Mouse (Mus musculus): ENCODE measurements around the gene Abca8a.

Gene Abca8a

DNA sequence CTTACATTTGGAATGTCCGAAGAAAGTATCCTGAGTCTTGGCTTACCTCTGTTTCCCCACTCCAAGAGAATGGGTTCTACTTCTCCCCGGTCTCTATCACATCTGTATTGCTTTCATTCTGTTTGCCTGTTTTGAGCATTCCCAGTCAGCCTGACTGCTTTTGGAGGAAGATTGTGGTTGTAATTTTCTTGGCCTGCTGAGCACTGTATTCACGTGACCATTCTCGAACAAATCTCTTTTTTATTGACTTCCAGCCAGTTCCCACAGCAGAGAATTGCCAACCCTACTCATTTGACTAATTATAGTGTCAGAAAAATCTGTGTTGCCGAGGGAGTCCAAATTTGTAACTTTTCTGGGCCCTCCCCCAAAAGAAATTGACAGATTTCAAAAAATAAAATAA, at the start of gene Abca8a:
Abca8a (minus strand) TSS at position 121 of the 400 bp plus-strand sequence.
- DNase-seq (ENCODE audit: low spot score) = peak; percentile 16

DNA sequence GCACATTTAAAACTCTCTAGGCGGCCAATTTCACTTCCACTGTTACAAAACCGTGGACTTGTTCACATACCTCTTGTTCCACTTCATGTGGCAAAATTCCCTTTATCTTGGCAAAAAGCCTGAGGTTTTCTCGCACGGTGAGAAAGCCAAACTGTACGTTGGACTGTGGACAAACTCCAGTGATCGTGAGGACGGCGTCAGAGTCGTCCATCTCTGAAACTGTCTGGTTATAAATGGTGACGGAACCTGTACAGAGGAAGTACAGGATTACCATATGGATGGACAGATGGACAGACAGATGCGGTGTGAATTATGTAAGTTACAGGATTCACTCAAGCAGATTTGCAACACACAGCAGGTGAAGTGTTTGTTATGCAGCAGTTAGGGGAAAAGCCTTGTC, 49.6 kb upstream of the Abca8a start:
- DNase-seq (ENCODE audit: low spot score) = peak; percentile 14

DNA sequence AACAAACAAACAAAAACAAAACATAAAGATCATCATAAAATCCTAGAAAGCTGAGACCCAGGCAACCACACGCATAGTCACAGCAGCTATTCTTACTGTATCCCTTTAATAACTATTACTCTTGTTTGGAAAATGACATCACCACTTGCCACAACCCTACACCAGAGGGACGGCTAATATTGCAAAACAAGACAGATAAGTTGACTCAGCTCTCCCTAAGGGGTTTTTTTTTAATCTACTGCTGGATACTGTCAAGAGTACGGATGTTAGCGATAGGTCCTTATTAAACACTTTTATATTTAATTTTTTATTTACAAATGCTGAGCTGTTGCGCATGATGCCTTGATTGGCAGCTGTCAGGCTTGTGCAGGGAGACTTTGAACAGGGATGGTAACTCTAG, 35.0 kb upstream of the Abca8a start:
- DNase-seq (ENCODE audit: low spot score) = peak; percentile 1

DNA sequence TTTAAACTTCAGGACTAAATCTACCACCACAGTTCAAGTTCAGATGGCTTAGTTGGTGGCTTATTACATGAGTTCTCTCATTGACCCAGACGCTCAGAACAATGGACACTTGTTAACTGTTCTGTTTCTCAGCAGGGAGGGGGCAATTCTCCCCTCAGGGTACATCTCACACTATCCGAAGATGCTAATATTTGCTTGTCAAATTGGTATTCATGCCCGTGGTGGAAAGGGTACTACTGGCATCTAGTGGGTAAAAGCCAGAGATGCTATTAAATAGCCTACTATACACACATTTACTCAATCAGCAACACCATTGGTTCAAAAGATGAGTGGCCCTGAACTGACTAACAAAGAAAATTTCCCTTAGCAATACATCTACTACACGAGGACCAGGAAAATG, 15.4 kb upstream of the Abca8a start:
- no peak for DNase-seq (ENCODE audit: low spot score)

DNA sequence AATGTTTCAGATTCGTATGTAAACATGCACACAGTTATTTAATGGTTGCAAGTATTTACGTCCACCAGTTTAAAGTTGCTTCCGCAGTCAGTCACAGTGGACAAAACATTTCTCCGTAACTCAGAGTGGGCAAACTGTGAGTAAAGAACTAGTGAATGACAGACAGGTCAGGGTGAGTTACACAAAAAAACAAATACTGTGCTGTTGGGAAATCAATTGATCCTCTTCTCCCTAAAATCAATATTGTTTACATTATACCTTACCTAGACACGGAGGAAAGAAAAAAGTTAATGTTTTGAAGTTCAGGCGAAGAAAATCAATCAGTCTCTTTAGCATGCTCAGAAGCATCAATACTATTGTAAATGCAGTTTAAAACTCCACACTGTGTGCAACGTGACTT, 5.7 kb upstream of the Abca8a start:
- DNase-seq (ENCODE audit: low spot score) = no peak

DNA sequence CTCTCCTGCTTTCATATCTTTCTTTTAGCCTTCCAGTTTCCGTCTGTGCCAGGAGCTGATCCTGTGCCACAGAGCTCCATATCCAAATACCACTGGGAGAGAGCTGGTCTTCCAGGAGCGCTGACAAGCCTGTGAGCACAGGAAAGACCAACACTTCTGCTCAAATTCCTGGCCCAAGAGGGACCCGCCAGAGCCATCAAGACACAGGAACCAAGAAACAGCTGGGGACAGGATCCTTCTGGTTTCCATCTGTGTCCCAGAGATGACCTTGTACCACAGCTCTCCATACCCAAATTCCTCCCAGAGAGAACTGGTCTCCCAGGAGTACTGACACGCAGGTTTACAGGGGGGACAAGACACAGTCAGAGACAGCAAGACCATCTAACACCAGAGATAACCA, 3.1 kb upstream of the Abca8a start:
- peak; percentile 7 for DNase-seq (ENCODE audit: low spot score)

DNA sequence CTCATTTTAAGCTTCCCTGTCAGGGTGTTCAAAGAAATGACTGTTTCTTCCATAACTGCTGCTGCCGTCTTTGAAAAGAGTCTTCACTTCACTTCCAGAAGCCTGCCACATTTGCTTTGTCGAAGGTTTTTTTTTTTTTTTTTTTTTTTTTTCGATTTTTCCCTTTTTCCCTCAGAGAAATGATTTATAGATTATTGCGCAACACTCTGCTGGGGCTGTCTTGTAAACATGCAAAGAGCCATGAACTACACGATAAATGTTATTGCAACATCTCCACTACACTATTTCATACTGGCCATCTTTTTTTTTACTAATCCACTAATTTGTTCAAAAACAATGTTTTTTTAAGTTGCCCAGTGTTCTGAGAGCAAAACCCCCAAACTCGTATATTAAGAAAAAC, 1.7 kb upstream of the Abca8a start:
- no peak for DNase-seq (ENCODE audit: low spot score)

DNA sequence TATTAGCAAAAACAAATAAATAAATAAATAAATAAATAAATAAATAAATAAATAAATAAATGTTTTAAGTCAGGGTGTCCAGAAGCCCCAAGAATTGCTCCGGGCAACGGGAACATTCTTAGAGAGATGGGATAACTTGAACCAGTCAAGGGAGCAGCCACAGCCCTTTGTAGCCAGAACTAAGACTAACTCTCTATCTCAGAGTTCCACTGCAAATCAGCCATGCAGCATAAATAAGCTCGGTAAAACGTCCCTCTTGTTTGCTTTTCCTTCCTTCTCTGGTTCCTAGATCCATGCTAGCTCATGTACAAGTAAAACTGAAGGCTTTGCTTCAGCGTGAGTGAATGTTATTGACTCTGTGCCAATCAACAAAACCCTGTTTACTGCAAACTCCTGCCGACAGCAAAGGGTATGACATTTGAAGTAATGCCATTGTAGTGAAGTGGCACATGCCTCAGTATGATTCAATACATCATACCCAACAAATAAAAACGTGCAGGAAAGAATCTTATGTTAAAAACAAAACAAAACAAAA, 865 bp downstream of the Abca8a start:
- DNase-seq (ENCODE audit: low spot score) = no peak

DNA sequence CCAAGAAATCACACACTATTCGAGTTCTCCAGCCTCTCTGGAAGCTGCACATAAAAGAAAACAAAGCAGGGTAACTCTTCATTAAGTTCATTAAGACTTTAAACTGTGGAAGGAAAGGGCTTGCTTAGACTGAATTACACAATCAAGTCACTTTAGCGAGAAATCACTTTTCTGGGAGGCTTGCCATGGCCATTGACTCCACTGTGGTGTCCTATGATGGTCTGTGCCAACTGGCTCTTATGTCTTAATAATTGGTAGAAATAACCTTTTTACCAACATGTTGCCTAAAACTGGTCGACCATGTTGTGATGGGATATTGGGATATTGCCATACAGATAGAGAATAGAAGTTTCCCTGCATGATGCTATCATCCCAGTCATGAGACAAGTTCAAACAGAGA, 1.5 kb downstream of the Abca8a start:
- DNase-seq (ENCODE audit: low spot score) = peak; percentile 20

DNA sequence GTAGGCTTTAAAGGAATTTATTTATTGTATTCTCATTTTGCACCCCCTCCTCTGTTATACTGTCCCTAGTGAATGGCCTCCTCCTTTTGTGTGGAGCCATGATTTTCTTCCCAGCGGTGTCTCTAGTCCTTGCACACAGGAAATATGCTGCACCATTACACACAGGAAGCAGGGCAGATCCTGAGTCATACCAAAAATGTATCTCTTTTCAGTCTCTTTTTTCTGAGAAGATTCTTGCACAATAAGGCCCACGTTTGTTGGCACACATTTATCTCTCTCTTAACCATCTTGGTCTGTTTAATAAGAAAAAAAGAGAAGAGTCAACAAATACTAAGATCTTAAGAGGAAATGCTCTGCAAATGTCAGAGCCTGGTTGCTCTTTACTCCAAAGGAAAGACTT, 4.5 kb downstream of the Abca8a start:
- no peak for DNase-seq (ENCODE audit: low spot score)

DNA sequence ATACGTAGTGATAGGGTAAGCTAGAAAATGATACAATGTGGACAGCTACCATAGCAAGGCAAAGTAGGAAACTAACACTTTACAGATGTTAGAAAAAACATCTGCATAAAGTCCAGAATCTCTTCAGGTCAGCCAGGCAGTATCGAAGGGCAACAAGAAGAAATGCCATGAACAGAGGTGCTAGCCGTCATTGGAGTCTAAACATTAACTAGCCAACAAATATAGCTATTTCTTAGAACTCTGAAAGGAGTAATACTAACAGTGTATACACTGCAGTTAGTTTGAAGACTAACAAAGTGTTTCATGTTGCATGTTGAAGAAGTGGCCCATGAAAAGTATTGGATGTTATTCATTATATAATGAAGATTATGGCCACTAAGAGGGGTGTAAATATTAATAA, 23.6 kb downstream of the Abca8a start:
- DNase-seq (ENCODE audit: low spot score) = no peak

DNA sequence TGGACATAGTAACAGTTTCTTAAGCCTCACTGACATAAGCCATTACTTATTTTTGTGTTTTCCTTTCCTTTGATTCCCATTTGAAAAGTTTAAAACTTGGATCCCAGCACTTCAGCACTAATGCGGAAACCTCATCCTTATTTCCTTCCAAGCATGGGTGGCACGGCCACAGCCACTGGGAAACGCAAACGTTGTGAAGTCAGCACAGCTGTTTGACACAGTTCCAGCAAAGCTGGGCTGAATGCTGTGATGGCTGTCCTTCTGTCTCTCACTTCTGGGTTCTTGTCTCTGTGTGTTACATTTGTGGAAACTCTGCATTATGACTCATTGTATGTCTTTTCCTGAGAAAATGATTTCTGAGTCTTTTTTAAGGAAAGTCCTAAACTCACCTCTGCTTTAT, 34.7 kb downstream of the Abca8a start:
- DNase-seq (ENCODE audit: low spot score) = no peak

DNA sequence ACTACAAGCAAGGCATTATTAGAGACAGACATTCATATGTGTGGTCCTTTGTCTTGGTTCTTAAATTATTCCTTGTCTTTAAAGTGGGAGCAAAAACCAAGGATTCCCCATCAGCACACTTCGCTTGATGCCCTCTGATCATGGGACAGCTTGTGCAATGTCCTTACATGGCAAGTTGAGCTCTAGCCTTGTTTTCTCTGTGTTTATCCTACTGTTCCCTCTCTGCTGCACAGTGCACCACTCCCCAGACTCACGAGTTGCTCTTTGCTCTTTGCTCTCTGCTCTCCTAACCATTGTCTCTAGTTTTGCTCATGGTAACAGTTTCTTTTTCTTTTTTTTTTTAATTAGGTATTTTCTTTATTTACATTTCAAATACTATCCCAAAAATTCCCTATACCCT, 35.7 kb downstream of the Abca8a start:
- no peak for DNase-seq (ENCODE audit: low spot score)

DNA sequence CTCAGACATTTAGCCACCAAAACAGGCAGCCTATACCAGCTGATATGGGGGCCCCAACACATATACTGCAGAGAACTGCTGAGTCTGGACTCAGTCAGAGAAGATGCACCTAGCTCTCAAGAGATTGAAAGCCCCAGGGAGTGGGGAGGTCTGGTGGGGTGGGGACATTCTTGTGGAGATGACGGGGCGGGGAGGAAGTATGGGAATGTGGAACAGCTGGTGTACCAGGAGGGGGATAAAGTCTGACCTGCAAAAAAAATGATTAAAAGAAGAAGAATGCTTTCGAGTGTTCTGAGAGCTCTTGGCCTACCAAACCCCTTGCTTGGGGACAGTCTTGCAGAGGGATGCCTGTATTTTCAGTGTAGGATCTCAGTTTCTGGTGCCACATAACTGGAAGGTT, 42.1 kb downstream of the Abca8a start:
- no peak for DNase-seq (ENCODE audit: low spot score)

DNA sequence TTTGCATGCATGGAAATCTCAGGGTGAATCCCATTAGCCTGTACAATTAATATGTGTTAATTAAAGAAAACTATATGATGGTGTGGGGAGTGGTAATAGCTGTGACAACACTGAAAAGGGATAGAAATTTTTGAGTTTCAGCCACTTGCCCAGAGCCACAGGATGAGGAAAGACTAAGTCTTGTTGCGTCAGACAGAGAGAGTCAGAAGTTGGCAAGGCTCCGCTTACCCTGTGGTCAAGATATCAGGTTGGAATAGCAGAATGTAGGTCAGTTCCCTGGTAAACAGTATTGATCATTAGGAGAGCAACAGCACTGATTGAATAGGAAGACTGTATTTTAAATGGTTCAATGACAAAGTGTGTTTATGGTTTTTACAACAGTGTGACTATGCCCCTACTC, 58.0 kb downstream of the Abca8a start:
- no peak for DNase-seq (ENCODE audit: low spot score)

DNA sequence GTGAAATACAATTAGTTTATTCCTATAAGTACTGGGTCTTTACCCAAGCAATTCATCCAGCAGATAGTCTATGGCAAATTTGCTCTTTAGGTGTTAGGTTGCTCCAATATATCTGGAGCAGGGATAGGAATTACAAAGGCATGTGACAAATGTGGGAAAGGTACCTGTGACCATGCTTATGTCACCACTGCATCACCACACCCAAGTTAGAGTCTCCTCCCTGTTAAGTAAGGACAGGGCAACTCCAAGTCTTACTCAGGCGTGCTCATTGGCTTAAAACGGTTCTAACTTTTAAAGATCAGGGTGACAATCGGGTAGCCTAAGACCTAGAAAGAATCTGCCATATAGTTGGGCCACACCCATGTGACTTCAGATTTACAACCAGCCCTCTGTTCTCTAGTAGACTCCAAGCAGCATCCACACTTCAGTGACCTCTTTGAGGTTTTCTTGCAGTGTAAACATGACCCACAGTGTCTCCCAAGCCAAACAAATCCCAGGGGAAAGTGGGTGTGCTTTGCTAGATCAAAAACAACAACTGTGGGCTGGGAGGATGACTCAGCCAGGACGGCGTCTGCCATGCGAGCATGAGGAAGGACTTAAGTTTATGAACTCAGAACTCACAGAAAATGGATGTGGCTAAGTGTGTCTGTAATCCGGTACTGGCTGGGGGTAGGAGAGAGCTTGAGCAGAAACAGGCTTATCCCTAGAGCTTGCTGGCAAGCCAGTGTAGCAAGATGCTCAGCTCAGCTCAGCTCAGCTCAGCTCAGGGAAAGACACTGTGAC, 66.7 kb downstream of the Abca8a start:
- DNase-seq (ENCODE audit: low spot score) = peak; percentile 1

DNA sequence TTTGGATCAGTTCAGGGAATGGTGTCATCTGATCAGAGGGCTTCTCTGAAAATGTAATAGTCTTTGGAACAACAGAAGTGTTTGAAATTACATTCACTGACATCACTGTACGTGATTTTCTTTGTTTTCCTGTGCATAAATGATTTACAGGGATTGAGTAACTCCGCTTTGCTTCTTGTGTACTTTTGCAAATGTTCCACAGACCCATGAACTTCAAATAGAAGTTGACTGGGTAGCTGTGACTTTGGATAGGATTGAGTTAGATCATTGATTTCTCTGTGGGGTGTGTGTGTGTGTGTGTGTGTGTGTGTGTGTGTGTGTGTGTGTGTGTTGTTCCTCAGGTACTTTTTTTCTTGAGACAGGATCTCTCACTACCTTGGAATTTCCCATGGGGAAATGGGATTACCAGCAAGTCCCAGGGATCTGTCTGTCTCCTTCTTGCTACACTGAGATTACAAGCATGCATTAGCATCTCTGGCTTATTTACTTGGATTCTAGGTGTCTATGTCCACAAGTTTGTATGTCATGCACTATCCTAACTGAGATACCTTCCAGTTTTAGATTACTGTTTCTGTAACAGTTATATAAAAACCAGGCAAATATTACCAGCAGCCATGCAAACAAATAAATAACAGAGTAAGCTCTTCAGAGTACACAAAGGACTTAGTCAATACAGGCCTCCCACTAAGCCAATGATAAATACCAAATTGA, 84.8 kb downstream of the Abca8a start:
- DNase-seq (ENCODE audit: low spot score) = no peak

DNA sequence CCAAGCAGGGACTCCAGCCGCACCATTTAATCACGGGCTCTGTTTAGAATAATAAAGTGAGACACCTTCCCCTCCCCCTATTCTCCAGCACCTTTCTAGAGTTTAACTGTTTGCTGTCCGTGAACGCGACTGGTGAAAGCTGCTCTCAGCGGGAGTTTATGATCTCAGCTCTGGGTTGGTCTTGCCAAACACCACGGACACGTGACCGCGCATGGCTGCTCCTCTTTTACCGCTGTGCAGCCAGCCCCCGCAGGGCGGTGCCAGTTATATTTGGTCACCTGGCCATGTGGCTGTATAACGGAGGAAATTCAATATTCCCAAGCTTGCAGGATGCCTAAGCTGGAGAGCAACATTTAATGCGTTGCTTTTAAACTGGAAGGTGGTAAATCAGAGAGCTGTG, 100.2 kb downstream of the Abca8a start, which contains the start of gene Abca8b:
Abca8b (minus strand) TSS at position 222 of the 400 bp plus-strand sequence.
- DNase-seq (ENCODE audit: low spot score) = peak; percentile 59

DNA sequence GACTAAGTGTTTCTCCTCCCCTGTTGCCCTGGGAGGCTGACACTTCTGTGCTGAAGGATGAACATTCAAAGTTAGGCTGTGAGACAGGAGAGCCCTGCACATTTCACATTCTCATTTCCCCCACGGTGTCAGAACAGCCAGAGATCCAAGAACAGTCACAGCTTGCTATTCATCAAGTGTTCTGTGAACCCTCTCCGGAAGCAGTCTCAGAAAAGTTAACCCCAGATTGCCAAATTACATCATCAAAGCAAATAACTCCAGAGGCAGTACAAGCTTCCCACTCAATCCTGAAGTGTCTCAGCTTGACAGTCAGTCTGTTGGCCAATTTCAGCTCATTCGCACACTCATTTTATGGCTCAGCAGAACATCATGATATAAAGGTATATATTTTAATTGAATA, 100.8 kb downstream of the Abca8a start:
- peak; percentile 24 for DNase-seq (ENCODE audit: low spot score)

DNA sequence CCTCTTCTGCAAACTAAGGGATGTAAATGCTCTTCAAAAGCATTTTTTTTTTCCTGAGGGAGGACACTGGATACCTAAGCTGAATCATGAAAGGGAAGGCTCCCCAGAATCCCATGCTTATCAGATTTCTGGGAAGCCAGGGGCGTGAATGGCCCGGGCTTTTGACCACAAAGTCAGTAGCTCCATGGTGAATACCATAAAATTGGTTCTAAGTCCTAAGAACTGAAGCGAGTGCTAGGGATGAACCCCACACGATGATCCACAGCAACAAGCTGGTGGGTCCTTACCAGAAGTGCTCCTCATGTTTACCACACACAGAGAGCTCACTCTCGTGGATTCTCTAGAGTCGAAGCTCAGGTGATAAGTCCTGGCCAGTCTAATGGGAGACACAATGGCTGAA, 101.8 kb downstream of the Abca8a start:
- no peak for DNase-seq (ENCODE audit: low spot score)

DNA sequence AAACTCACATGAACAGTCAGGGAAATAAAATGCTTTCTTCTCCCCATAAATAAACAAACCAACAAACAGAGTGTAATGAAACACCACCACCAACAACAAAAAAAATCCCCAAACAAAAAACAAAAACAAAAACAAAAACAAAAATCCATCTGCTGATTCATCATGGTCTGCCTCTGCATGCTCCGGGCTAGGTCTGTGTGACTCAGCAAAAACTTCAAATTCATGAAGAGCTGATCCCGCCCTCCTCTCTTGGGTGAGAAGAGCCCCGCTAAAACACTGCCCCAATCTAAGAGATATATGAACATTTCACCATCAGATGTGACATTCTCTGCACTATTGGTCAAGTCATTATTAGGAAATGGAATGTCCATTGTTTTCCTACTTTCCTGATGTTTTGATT, 104.5 kb downstream of the Abca8a start:
- no peak for DNase-seq (ENCODE audit: low spot score)

DNA sequence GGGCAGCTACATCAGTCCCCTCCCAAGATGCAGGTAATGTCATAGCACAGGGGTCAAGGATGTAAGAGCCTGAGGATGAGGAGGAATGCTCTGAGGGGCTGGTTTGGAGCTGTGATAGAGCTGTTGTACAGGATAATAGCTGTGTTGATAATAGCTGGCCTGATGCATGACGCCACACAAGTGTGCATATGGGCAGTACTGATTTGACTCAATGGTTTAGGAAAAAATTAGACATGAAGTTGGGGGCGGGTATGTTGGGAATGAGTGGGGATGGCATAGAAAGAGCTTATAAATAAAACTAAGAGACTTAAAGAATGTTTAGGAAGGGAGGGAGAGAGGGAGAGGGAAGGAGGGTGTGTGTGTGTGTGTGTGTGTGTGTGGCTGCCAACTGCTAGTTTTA, 105.5 kb downstream of the Abca8a start:
- no peak for DNase-seq (ENCODE audit: low spot score)

DNA sequence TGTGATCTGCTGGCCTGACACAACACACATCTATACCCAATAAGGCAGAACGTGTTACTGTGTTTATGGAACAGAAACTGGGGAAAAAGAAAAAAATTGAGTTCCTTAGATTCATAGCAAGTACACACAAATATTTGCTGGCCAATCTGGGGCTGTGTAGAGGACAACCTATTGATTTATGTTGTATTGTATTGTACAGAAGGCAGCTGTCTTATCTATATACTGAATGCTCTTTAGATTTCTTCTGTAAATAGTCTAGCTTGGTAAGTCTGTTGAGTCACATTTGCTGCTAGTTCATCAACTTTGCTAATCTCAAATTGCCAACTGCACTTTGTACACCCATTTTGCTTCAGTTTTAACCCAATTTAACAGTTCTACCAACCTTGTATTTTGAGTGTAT, 107.6 kb downstream of the Abca8a start:
- no peak for DNase-seq (ENCODE audit: low spot score)

All from lung, postnatal 25 days (tissue).